Mouse (Mus musculus) cerebellum, adult 11-12 months (tissue): Measurements from ENCODE around the gene Ap1m1.

Source experiments
- DNase-seq: peaks from one replicate; pipeline ENCODE4 v3.0.0; 2022

The Ap1m1 gene

DNA sequence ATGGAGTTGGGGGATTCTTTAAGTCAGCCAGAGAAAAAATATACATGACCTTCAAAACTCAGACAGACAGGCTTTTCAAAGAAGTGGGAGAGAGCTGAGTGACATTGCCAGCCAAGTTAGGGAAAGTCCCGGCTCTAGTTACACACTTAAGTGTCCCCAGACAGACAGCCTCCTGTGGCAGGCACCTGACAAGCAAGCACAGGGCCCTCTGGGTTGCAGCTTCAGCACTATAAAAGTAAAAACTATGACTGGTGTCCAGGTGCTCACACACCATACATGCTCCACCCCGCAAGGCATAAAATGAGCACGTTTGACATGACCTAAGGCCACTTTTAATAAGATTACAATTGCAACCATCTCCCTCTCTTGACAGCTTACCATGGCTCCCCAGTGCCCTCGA is 20.8 kb downstream of the Ap1m1 start:
- no peak for DNase-seq

GRCm38 (mm10) chr8:72261019-72261418 is 21.2 kb downstream of the Ap1m1 start:
- DNase-seq: no peak

DNA sequence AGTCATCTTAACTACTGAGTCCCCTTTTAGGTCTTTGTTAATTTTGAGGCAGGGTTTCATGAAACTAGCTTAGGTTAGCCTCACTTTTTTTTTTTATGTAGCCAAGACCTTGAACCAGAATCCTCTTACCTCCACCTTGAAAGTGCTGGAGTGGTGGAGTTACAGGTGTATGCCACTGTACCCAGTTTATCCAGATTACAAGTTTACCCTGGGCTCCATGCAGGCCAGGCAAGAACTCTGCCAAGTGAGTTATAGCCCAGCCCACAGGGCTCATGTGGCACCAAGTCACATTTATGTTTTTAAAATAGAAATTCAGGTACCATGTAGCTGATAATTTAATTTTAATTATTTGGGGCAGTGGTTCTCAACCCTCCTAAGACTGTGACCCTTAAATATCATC is 21.6 kb downstream of the Ap1m1 start:
- DNase-seq: no peak

- no peak for DNase-seq
These were observed 22.1 kb downstream of the Ap1m1 start for GRCm38 (mm10) chr8:72261872-72262271.

GRCm38 (mm10) chr8:72262756-72263155 is 22.9 kb downstream of the Ap1m1 start:
- no peak for DNase-seq

GRCm38 (mm10) chr8:72263451-72263850 is 23.6 kb downstream of the Ap1m1 start:
- DNase-seq: no peak

DNA sequence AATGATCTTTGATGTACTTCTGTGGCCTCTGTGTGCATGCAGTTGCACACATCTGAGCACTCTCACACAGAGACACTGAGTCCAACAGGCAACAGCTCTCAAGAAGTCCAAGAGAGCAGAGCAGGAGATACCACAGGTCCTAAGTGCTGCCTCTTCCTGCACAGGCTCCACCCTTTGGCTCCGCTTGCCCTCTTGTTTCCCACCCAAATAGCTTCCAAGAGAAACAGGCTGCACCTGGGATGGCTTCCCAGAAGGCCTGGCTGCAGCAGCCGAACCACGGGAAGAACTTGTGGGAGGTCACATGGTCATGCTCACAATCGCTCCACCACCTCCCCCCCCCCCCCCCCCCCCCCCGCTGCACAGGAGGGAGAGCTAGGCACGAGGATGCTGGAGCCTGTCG is 25.5 kb downstream of the Ap1m1 start:
- DNase-seq: no peak

- DNase-seq: no peak
These were observed 26.9 kb downstream of the Ap1m1 start for GRCm38 (mm10) chr8:72266671-72267070.

GRCm38 (mm10) chr8:72267106-72267505 is 27.3 kb downstream of the Ap1m1 start:
- DNase-seq: no peak

GRCm38 (mm10) chr8:72268356-72268755 is 28.5 kb downstream of the Ap1m1 start:
- no peak for DNase-seq

- DNase-seq: no peak
These were observed 30.8 kb downstream of the Ap1m1 start for GRCm38 (mm10) chr8:72270606-72271005.

GRCm38 (mm10) chr8:72271051-72271660 is 31.3 kb downstream of the Ap1m1 start:
- no peak for DNase-seq

GRCm38 (mm10) chr8:72271691-72272090 is 31.9 kb downstream of the Ap1m1 start:
- no peak for DNase-seq

DNA sequence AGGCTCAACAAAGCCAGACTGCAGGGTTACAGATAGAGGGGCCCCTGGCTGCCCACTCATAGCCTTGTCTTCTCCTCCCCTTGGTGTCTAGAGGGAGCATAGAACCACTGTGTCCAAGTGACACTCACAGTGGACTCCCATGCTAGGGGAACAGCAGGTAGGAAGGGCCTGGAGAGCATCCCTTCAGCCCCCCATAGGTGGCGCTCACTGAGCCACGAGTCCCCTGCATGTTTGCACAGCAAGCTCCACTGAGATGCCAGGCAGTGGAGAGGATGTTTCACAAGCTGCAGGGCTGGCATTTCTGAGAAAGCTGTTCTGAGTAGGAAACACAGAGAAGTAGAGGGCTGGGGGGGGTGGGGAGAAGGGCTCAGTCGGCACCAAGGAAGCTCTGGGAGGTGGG is 32.5 kb downstream of the Ap1m1 start:
- no peak for DNase-seq

GRCm38 (mm10) chr8:72273111-72273770 is 33.4 kb downstream of the Ap1m1 start:
- no peak for DNase-seq

DNA sequence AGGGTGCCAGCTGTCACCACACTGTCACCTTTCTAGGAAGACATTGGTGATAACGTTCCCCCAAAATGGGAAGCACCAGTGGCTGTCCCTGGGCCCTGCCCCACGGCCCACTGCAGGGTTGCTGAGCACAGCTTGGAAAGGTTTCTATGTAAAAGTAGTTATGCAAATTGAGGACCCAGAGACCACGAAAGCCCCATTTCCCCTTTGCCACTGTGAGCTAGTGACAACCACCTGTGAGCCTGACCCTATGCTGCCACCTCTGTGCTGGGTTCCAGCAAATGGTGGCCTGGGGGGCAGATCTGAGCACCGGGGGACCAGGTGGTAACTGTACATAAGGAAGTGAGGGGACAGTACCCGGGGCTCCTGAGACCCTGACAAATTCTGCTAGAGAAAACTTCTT is 34.0 kb downstream of the Ap1m1 start:
- DNase-seq: no peak

DNA sequence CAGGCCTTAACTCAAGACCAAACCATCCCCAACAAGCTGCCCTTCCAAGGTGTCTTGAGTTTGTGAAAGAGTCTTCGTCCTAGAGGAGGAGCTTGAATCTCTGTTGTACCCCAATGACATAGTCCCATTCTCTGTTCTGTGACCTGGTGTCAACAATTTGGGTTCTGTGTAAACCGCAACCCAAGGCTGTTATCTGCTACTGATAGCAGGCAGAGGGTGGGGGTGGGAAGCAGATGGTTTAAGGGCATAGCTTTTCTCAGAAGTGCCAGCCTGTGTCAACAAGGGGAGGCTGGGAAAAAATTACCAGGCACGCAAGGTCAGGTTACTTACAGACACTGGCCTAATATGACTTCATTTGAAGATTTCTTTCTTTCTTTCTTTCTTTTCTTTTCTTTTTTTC is 37.4 kb downstream of the Ap1m1 start:
- DNase-seq: no peak

DNA sequence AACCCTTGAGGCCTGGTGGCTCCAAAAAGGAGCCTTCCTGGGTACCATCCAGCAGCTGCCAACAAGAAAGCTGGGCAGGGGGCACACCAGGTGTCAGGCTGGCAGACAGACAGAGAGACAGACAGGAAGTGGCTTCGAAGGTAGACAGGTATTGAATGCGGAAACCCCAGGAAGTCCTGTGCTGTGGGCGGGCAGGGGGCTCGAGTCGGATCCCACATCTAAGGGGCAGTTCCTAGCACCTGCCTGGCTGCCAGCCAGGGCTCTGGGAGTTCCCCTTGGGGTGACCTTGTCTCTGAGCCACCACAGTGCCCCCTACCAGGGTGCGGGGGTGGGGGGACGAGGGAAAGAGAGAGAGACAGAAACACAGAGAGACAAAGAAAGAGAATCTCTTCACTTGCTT is 39.3 kb downstream of the Ap1m1 start:
- DNase-seq: no peak

DNA sequence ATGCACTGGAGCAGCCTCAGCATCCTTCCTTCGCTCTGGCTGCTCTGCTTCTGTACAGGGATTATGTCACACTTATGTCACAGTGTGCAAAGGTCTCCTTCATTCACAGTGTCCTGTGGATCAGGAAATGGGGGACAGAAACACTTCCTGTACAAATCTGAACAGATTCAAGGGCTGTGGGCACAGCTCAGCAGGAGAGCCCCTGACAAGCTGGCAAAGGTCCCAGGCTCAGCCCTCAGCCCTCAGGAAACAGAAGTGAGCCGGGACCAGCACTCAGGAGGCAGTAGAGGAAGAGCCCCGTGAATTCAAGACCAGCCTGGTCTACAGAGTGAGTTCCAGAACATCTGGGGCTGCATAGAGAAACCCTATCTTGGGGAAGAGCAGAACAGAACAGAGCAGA is 41.8 kb downstream of the Ap1m1 start:
- no peak for DNase-seq

DNA sequence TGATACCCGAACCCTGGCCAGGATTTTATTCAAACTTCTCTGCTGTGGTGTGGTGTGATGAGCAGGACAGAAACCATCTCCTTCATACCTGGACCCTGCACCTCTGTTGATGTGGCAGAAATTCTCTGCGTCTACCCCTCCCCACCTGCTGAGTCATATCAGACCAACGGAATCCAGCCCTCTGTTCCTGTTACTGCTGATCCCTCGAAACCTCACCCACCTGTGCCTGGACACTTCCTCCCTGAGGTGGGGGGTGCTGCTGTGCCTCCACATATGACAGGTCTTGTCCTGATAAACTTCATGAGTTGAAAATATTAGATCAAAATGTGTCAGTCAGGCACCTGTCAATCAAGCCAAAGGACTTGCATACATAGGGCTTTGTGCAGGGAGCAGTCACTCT is 45.5 kb downstream of the Ap1m1 start:
- DNase-seq: no peak

- DNase-seq: no peak
These were observed 49.2 kb downstream of the Ap1m1 start for GRCm38 (mm10) chr8:72289051-72289450.

DNA sequence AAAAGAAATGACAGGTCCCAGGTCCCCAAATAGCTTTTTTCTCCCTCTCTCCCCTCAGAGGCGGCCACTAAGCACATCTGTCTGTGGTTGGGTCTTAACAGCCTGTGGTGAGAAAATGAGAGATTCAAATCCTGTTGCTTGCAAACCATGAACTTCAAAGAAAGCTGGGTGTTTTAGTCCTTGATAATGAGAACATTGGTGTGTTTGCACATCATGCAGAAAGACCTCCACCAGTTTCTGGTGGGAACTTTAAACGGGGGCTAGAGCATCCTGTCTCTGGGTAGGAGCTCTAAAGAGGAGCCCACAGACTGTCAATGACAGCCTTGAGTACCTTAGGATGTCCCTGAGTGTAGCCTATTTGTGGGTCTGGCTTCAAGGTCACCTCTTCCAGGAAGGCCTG is 51.3 kb downstream of the Ap1m1 start:
- no peak for DNase-seq

GRCm38 (mm10) chr8:72293309-72293708 is 53.5 kb downstream of the Ap1m1 start:
- DNase-seq: no peak

DNA sequence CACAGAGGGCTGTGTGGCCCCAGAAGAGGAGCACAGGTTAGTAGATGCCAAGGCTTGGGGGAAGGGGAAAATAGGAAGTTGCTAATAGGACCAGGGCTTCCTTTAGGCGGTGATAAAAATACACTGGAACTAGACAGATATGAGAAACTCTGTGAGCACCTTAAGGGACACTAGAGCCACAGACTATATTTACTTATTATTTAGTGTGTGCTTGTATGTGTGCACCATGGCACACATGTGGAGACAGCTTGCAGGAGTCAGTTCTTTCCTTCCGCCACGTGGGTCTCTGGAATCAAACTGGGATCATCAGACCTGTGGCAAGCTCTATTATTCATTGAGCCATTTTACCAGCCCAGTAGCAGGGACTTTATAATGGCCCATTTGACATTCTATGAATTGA is 55.3 kb downstream of the Ap1m1 start:
- DNase-seq: no peak

DNA sequence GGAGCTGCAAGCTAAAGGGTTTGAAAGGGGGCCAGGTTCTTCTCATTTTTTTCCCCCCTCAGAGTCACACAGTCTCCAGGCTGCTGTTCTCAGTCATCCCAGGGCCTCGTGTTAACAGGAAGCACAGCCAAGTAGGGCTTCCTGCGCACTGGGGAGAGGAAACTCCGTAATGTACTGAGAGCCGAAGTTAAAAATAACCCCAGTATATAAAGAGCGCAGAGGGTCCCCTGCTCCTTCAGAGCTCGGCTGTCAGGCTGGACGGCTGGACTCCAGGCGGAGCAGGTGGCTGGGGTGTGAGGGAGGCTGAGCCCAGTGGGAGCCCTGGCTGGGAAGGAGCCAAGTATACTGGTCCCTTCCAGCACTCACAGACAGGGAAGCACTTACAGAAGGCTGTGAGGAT is 55.9 kb downstream of the Ap1m1 start:
- peak; percentile 87 for DNase-seq
